Mouse (Mus musculus) lung, adult 2 months (tissue): ENCODE results near the gene Syne3.

Source experiments
- CTCF ChIP-seq: fragments of 200-500 bp; IDR thresholded peaks from 2 replicates; pipeline ENCODE4 v1.5.1; 2011; ENCODE audit warnings: mild to moderate bottlenecking, low read length, control low read depth; ENCODE audit not compliant: insufficient read depth
- POLR2A ChIP-seq: fragments of 200-500 bp; IDR thresholded peaks from 2 replicates; pipeline ENCODE4 v1.6.1; 2011; ENCODE audit warnings: low read depth, mild to moderate bottlenecking, control low read depth, low read length, borderline replicate concordance; ENCODE audit errors: extremely low read depth

DNA sequence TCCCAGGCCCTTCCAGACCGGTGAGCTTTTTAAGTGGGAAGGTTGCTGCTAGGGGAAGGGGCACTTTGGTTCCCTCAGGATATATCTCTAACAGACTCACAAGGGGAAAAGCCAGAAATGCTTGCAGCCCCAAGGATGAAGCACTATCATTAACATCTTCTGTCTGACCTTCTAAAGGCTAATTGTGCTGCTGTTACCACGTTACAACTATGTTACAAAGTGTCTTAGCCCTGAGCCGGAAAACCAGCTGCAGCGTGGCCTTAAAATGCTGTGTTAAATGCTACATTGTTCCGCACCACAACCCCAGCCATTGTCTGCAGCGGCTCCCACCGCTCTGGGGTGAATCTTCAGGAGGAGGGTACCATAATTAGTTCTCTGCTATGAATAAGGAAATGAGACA is 21.7 kb downstream of the Syne3 start:
- TF ChIP-seq POLR2A (no peak), CTCF (no peak)
